8 mouse cellular contexts compared by ENCODE assay signal in the genomic region with DNA sequence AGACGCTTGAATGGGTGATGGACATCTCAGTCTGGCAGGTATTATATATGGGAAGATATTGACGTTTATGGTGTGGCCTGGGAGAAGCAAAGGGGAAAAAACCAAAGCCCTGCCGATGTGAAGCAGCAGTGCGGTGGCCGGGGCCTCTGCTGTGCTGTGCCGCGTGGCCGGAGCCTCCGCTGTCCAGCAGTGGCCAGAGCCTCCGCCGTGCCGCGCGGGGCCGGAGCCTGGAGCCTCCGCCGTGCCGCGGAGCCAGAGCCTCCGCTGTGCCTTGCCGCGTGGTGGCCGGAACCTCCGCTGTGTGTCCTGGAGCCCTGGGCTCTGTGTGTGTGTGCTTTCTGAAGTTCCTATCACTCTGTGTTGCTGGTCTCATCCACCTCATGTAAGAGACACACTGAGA. TPM values are rescaled to one million over a fixed set of nuclear protein-coding genes. Genes with fewer than 3 reads are reported as not detected.
DNase-seq lines count a peak whose midpoint lies in the region; ATAC-seq and TF ChIP-seq lines count a peak whose summit lies in the region.

No protein-coding gene starts in this region.

- 57% methylated on average over 24 of the region's 24 CpGs for WGBS in embryonic facial prominence, embryonic 13.5 days
- WGBS in intestine, embryonic 14.5 days, result 56% methylated on average over 24 of the region's 24 CpGs

- ATAC-seq in embryonic facial prominence, embryonic 13.5 days (ENCODE audit: insufficient number of reproducible peaks, insufficient read depth, low FRiP score, low TSS enrichment, low read depth), result no peak
- no peak for ATAC-seq in intestine, embryonic 14.5 days (replicated peaks; ENCODE audit: low FRiP score, low TSS enrichment, low read depth)
- no peak for ATAC-seq in granulocyte monocyte progenitor cell, adult 5-6 weeks (replicated peaks; ENCODE audit: poor library complexity, severe bottlenecking)

- no peak for DNase-seq in layer of hippocampus, adult 2 months (ENCODE audit: low spot score in 2 of 2)
- no peak for DNase-seq in layer of hippocampus, postnatal 10 days (ENCODE audit: low spot score in 2 of 2)
- DNase-seq in intestine, embryonic 14.5 days (ENCODE audit: low spot score), result no peak
- peak; percentile 27 for DNase-seq in neural tube, embryonic 10.5 days (ENCODE audit: extremely low spot score, low spot score)
- DNase-seq in urinary bladder, postnatal 10 days (ENCODE audit: low spot score), result no peak
- no peak for DNase-seq in thymus, postnatal 10 days (ENCODE audit: low spot score in 2 of 2)

- H3K4me1 ChIP-seq in embryonic facial prominence, embryonic 13.5 days, result peaks cover 7% of the 10 kb centered on the region; the same call in 1 of the 2 replicates
- H3K4me1 ChIP-seq in intestine, embryonic 14.5 days (replicated peaks; ENCODE audit: control insufficient read depth, insufficient read depth, low read length), result no peaks in the 10 kb centered on the region

- peaks cover 5% of the 10 kb centered on the region; the same call in 1 of the 2 replicates for H3K9me3 ChIP-seq in embryonic facial prominence, embryonic 13.5 days
- H3K9me3 ChIP-seq in intestine, embryonic 14.5 days (ENCODE audit: control insufficient read depth, low read length), result no peaks in the 10 kb centered on the region

- TF ChIP-seq CTCF in layer of hippocampus, adult 2 months (conservative IDR thresholded peaks at IDR 0.05), result no peak

- H3K4me2 ChIP-seq in embryonic facial prominence, embryonic 13.5 days, result peak overlapping the region; percentile 56
- H3K4me2 ChIP-seq in intestine, embryonic 14.5 days (ENCODE audit: low read length), result peak overlapping the region; percentile 39

- H3K9ac ChIP-seq in embryonic facial prominence, embryonic 13.5 days, result peak overlapping the region; percentile 63
- H3K9ac ChIP-seq in intestine, embryonic 14.5 days (ENCODE audit: low read length), result 0 out of 2 replicates have a peak overlapping the region, but pooled peaks have one; percentile 2

- no peak overlapping the region for H3K27ac ChIP-seq in layer of hippocampus, adult 2 months
- no peak overlapping the region for H3K27ac ChIP-seq in embryonic facial prominence, embryonic 13.5 days
- no peak overlapping the region for H3K27ac ChIP-seq in intestine, embryonic 14.5 days (ENCODE audit: low read depth)

- peaks cover 53% of the 10 kb centered on the region for H3K36me3 ChIP-seq in embryonic facial prominence, embryonic 13.5 days
- 0 out of 2 replicates have a peak, but pooled peaks cover 15% of the 10 kb centered on the region for H3K36me3 ChIP-seq in intestine, embryonic 14.5 days (ENCODE audit: control insufficient read depth, insufficient read depth, low read length)

- H3K4me3 ChIP-seq in layer of hippocampus, adult 2 months, result peak overlapping the region; percentile 27
- peak overlapping the region; percentile 27 for H3K4me3 ChIP-seq in embryonic facial prominence, embryonic 13.5 days
- H3K4me3 ChIP-seq in intestine, embryonic 14.5 days (ENCODE audit: low read depth, low read length), result no peak overlapping the region

- H3K27me3 ChIP-seq in embryonic facial prominence, embryonic 13.5 days, result no peaks in the 10 kb centered on the region
- no peaks in the 10 kb centered on the region for H3K27me3 ChIP-seq in intestine, embryonic 14.5 days (replicated peaks; ENCODE audit: control insufficient read depth, insufficient read depth, low read length)

RNA-seq across cellular contexts. Expression of gene Socs5, which starts 17.9 kb away (rescaled TPM):
- total RNA-seq in layer of hippocampus, adult 2 months (2021), result 100 to 1,000 TPM; 106 to 111 TPM
- 10 to 100 TPM; 55.9 to 64.7 TPM for total RNA-seq in layer of hippocampus, postnatal 10 days (2021)
- polyA plus RNA-seq in embryonic facial prominence, embryonic 13.5 days (2015; fragmentation: Nextera tagmentation; extraction: Ambion mirVana), result 19.7 and 23.0 TPM in 2 replicates
- 11.6 and 14.1 TPM in 2 replicates for polyA plus RNA-seq in intestine, embryonic 14.5 days (2014; fragmentation: Nextera tagmentation; extraction: Ambion mirVana)
- total RNA-seq in granulocyte monocyte progenitor cell, adult 5-6 weeks (2014; fragmentation: Nextera tagmentation), result 6.0 and 6.3 TPM in 2 replicates
- total RNA-seq in granulocyte monocyte progenitor cell, adult 5-6 weeks (2017), result 3.0 and 3.3 TPM in 2 replicates

Comparison
In these comparisons a context has a peak if more than half of its experiments do, and no peak if none do; other contexts are left out.
1. RNA of gene Socs5, which starts 17.9 kb away (total RNA-seq): 106 to 111 TPM in layer of hippocampus, adult 2 months and 55.9 to 64.7 TPM in layer of hippocampus, postnatal 10 days; 3.0 to 6.3 TPM in granulocyte monocyte progenitor cell, adult 5-6 weeks; every median in the first group is over 4 times any median in the second.